Mouse (Mus musculus): ENCODE measurements around the gene Gm10097.
A peak's percentile ranks its signal among the peaks of the same experiment; 100 is the strongest.

Gm10097 gene

GRCm38 (mm10) chr10:5068676-5069265, at the start of gene Gm10097:
TSS of gene Gm10097 (plus strand) at chr10:5069192.
- no peak for DNase-seq (ENCODE audit: low spot score in 2 of 2)

DNA sequence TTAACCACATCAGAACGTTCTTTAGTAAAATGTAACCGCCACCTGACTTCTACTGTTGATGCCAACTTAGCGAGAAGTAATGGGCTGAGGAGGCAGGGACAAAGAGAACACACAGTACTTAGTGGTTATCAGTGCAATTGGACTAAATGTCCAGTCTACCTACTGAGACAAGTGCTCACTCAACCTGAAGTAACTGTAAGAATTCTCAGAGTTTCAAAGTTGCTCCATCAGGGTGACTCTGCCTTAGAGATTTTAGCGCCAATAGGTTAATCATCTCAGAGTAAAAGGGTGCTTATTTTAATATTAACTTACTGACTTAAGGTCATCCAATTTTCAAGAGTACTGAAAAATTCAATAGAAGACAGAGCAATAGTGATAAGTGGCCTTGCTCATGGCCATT, 43.1 kb upstream of the Gm10097 start:
- no peak for DNase-seq (ENCODE audit: low spot score in 2 of 2)

GRCm38 (mm10) chr10:5027208-5027607, 41.8 kb upstream of the Gm10097 start:
- DNase-seq (ENCODE audit: low spot score in 2 of 2) = no peak

- DNase-seq (ENCODE audit: low spot score in 2 of 2) = no peak
Observed at GRCm38 (mm10) chr10:5028301-5028700, 40.7 kb upstream of the Gm10097 start.

DNA sequence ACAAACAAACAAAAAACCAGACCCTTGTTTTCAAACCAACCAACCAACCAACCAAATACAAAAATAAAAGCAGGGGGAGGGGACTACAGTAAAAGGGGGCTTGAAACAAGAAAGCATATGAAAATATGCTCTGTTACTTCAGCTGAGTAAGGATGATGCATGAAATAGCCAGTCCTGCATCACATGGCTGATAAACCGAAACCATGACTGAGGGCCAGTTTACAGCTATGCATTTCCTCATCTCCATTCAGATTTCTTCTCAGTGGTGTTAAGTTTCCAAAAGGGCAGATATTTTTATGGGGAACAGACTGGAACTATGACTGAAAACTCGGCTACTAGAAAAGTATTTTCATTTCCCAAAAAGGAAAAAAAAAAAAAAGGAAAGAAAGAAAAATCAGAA, 39.8 kb upstream of the Gm10097 start:
- no peak for DNase-seq (ENCODE audit: low spot score in 2 of 2)

DNA sequence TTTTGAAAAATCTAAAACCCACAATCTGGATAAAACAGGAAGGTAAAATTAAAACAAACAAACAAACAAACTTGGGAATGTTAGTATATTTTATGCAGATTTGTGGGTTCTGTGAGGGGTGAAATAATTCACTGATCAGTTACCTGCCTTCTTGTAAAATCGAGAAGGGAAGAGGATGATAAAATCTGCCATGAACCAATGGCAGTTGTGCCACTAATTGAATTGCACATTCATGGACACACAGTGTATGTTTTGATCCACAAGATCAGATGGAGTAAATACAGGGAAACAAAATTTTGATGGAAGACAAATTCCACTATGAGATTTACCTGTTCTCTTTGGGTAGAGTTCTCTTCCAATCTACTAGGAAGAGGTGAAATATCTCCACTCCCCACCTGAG, 39.1 kb upstream of the Gm10097 start:
- DNase-seq (ENCODE audit: low spot score in 2 of 2) = no peak

- no peak for DNase-seq (ENCODE audit: low spot score in 2 of 2)
Observed at GRCm38 (mm10) chr10:5032192-5033048, 36.6 kb upstream of the Gm10097 start.

DNA sequence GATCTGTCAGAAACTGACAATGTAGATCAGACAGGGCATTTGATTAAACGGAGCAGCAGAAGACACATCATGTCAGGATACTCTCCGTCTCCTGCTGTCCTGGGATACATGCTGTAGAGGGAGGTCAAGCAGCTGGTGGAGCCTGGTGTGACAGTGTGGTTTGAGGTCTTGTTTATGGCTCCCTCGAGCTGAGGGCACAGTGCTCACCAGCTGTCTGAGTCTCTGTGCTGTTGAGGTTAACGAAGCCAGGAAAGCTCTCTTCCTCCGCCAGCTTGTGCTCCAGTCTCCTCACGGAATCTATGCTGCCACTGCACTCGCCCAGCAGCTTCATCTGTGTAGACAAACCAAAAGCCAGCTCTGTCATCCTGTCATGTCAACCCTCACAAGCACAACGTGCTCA, 27.7 kb upstream of the Gm10097 start:
- no peak for DNase-seq (ENCODE audit: low spot score in 2 of 2)

- DNase-seq (ENCODE audit: low spot score in 2 of 2) = no peak
Observed at GRCm38 (mm10) chr10:5044481-5044880, 24.5 kb upstream of the Gm10097 start.

DNA sequence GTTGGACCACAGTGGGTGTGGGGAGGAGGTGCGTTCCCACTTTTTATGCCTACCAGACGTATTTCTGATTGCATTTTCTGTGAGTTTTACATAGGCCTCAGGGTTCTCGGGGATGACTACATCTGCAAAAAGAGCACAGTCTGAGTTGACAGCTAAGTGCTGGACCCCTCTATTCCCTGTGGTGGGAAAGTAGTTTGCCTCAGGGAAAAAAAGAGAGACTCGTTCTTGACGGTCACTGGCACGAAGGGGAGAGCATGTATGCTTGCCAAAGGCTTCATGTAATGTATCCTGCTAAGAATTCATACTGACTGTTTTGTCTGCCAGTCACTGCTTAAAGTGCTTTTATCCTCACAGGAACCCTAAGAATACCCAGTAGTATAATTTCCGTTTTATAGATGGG, 23.8 kb upstream of the Gm10097 start:
- no peak for DNase-seq (ENCODE audit: low spot score in 2 of 2)

DNA sequence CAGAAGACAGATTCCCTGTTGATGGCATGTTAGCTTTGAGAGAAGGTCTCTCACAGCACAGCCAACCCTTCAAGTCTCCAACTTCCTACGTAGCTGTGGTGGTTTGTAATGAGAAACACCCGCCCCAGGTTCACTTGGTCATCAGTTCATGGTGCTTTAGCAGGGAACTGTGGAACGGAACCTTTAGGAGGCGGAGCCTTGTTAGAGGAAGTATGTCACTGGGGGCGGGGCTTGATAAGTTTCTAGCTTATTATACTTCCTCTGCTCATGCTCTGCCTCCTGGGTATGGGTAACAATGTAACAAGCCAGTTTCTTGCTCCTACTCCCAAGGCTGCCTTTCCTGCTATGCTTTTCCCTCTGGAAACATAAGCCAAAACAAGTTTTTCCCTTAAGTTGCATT, 23.3 kb upstream of the Gm10097 start:
- no peak for DNase-seq (ENCODE audit: low spot score in 2 of 2)

GRCm38 (mm10) chr10:5056243-5056735, 12.7 kb upstream of the Gm10097 start:
- no peak for DNase-seq (ENCODE audit: low spot score in 2 of 2)

DNA sequence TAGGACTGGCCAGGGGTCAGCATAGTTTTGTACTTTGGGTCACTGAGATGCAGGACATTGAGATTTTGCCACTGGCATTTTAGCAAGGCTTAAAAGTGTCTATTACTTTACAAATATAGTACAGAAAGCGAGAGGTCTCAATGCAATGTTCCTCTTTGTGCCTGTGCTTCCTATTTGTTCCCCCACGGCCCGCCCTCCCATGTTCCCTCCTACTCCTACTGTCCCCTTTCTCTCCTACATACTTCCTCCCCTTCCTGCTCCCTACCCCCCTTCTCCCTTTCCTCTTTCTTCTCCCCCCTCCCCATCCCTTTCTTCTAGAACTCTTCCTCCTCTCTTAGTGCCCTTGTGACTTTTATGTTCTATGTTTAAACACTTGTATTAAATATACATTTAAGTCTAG, 12.1 kb upstream of the Gm10097 start:
- DNase-seq (ENCODE audit: low spot score in 2 of 2) = no peak

- no peak for DNase-seq (ENCODE audit: low spot score in 2 of 2)
Observed at GRCm38 (mm10) chr10:5057661-5058060, 11.3 kb upstream of the Gm10097 start.

- no peak for DNase-seq (ENCODE audit: low spot score in 2 of 2)
Observed at GRCm38 (mm10) chr10:5058876-5059275, 10.1 kb upstream of the Gm10097 start.

- DNase-seq (ENCODE audit: low spot score in 2 of 2) = no peak
Observed at GRCm38 (mm10) chr10:5059983-5060382, 9.0 kb upstream of the Gm10097 start.

DNA sequence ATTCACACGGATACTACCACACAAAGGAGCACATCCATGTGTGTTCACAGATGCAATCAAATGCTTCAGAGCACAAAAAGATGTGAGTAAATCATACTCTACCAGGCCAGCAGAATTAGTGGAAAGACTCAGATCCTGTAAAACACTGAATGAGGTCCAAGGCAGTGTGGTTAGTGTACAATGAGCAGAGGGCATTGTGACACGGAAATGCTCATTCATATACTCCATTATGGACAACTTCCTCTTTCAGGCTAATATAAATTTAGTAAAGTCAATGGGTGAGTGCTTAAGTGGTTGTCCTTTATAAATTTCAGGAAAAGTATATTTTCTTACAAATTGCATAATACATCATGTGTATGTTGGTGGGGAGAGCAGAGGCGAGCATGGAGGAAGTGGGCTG, 1.9 kb upstream of the Gm10097 start:
- no peak for DNase-seq (ENCODE audit: low spot score in 2 of 2)

DNA sequence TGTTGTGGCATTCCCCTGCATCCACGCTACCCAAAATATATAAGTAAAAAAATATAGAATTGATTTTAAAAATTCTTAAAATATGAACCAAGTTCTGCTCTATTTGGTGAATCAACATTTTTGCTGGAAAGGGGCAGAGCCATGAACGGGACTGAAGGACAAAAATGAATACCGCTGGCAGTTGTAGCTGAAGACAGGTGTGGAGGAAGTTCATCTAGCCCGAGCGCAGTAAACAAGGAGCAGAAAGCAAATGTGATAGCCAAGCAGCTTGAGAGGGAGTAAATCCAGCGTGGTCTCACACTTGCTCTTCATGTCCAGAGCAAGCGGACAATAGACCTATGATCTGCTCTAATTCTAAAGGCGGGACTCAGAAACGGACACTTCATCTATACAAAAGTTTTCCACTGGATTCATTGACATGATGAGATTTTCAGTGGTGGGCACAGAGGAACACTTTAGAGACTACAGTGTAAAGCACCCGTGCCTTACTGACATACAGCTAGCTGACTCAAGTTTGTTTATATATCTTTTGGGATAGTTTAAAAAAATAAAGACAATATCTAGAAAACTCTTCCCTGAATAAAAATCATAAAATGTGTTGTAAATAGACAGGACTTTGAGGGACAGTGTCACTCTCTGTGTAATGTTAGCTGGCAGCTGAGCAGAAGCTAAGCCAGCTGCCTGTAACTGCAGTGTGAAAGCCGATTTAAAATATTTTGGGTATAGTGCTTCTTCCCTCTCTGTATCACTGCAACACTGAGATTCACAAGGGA, 1.4 kb downstream of the Gm10097 start:
- no peak for DNase-seq (ENCODE audit: low spot score in 2 of 2)

- no peak for DNase-seq (ENCODE audit: low spot score in 2 of 2)
Observed at GRCm38 (mm10) chr10:5070941-5071231, 1.9 kb downstream of the Gm10097 start.

GRCm38 (mm10) chr10:5072054-5072453, 3.1 kb downstream of the Gm10097 start:
- no peak for DNase-seq (ENCODE audit: low spot score in 2 of 2)

DNA sequence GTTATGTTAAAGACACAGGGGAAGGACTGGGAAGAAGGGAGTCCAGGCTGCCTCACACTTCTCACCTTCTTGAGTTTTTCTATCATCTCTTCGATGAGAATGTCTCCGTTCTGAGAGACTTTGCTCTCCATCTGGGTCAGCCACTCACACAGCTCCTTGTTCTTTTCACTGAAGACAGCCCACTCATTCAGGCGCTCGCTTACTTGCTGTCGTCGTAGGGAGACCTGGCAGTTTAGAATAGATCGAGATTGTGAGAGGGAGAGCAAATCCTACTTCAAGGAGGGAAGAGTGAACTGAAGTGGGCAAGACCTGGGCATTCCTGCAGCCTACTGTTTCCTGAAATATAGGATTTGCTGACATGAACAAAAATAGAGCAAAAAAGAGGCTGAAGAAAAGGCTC, 6.7 kb downstream of the Gm10097 start:
- no peak for DNase-seq (ENCODE audit: low spot score in 2 of 2)

GRCm38 (mm10) chr10:5079945-5080468, 11.0 kb downstream of the Gm10097 start:
- peak; percentile 4 to 38 for DNase-seq (ENCODE audit: low spot score in 2 of 2)
